Mouse (Mus musculus) liver, embryonic 13.5 days (tissue): Measurements from ENCODE around the gene Nfatc4. TPM values are rescaled to one million over a fixed set of nuclear protein-coding genes. Genes with fewer than 3 reads are reported as not detected.

Experiments used
- ATAC-seq: fragments of 200-750 bp; cut with Nextera tagmentation; 2 replicates; pipeline ENCODE4 v1.8.0; 2017; ENCODE audit warnings: low read depth, mild to moderate bottlenecking, moderate number of reproducible peaks, moderate library complexity
- DNase-seq: peaks from one replicate; pipeline ENCODE4 v3.0.0; 2022
- H3K27ac ChIP-seq: fragments of 300-500 bp; sonication (generic); 2 replicates; pipeline ENCODE4 v1.5.1; 2015; ENCODE audit warnings: moderate library complexity, mild to moderate bottlenecking, inconsistent platforms
- H3K27me3 ChIP-seq: fragments of 300-500 bp; sonication (generic); 2 replicates; pipeline ENCODE4 v1.6.1; 2015; ENCODE audit warnings: mild to moderate bottlenecking, inconsistent platforms
- H3K36me3 ChIP-seq: fragments of 300-500 bp; sonication (generic); 2 replicates; pipeline ENCODE4 v1.6.1; 2015; ENCODE audit warnings: mild to moderate bottlenecking, inconsistent platforms
- H3K4me1 ChIP-seq: fragments of 300-500 bp; sonication (generic); replicated peaks from 2 replicates; pipeline ENCODE4 v1.6.1; 2015; ENCODE audit warnings: inconsistent platforms
- H3K4me2 ChIP-seq: fragments of 300-500 bp; sonication (generic); 2 replicates; pipeline ENCODE4 v1.6.1; 2015; ENCODE audit warnings: inconsistent platforms, mild to moderate bottlenecking, moderate library complexity
- H3K4me3 ChIP-seq: fragments of 300-500 bp; sonication (generic); replicated peaks from 2 replicates; pipeline ENCODE4 v1.5.1; 2015; ENCODE audit warnings: mild to moderate bottlenecking, inconsistent platforms
- H3K9ac ChIP-seq: fragments of 300-500 bp; sonication (generic); 2 replicates; pipeline ENCODE4 v1.6.1; 2015; ENCODE audit warnings: mild to moderate bottlenecking, inconsistent platforms
- H3K9me3 ChIP-seq: fragments of 300-500 bp; sonication (generic); replicated peaks from 2 replicates; pipeline ENCODE4 v1.6.1; 2016; ENCODE audit warnings: inconsistent platforms
- WGBS: fragments of 180-500 bp; shearing (Covaris S2); methylation state at CpG from one replicate; pipeline ENCODE4 v1.1.7; 2015; ENCODE audit not compliant: insufficient replicate concordance; 5-methylcytosine and 5-hydroxymethylcytosine counted together
- polyA plus RNA-seq: library from polyadenylated mRNA; unstranded; fragments of >200 nt; fragmentation: Nextera tagmentation; extraction: Ambion mirVana; gene quantifications from 2 replicates; pipeline ENCODE4 v1.2.1, GENCODE M21; 2015

Nfatc4 gene
- polyA plus RNA-seq, 1 experiment from 2014 or later, result 1.5 TPM

DNA sequence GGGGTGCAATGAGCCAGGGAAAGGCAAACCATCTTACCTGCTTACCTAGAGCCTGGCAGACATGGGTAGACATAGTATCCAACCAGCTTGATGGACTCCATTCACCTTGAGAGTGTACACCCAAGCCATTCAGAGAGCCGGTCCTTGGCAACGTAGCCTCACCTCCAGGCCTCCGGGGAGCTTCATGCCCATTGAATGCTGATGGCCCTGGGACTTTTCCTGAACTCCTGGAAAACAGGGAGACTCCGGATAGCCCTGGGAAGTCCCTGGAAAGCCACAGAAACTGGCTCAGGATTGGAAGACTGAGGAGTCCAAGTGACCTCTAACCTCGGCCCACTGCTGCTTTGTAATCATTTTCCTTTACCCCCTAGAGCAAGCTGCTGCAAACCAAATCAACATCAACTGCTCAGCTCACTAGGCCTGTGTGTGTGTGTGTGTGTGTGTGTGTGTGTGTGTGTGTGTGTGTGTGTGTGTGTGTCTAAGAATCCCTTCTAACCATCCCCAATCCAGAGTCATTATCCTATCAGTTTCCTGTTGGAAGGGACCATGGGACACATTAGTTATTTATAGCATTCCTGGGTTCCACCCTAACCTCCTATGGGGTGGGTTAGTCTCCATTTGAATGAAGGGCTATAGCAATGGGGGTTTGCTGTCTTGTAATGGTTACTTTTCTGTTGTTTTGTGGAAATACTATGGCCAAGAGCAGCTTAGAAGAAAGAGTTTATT is 12.0 kb downstream of the Nfatc4 start:
- WGBS, result 71% methylated on average over 5 of the region's 5 CpGs
- Histone ChIP-seq H3K9ac (no peak overlapping the region), H3K4me1 (no peaks in the 10 kb centered on the region), H3K4me3 (no peak overlapping the region), H3K36me3 (no peaks in the 10 kb centered on the region), H3K9me3 (no peaks in the 10 kb centered on the region), H3K27me3 (peaks cover 20% of the 10 kb centered on the region), H3K4me2 (no peak overlapping the region), H3K27ac (no peak overlapping the region)
- DNase-seq (no peak), ATAC-seq (no peak)

GRCm38 (mm10) chr14:55838312-55838711 is 15.4 kb downstream of the Nfatc4 start:
- H3K36me3 ChIP-seq, result no peaks in the 10 kb centered on the region
- WGBS, result 64% methylated on average over 5 of the region's 5 CpGs
- no peak for DNase-seq
- no peak overlapping the region for H3K4me3 ChIP-seq
- no peak overlapping the region for H3K27ac ChIP-seq
- H3K27me3 ChIP-seq, result 0 out of 2 replicates have a peak, but pooled peaks cover 3% of the 10 kb centered on the region
- no peaks in the 10 kb centered on the region for H3K9me3 ChIP-seq
- no peak overlapping the region for H3K4me2 ChIP-seq
- ATAC-seq, result no peak
- no peak overlapping the region for H3K9ac ChIP-seq
- no peaks in the 10 kb centered on the region for H3K4me1 ChIP-seq

GRCm38 (mm10) chr14:55838740-55839139 is 15.8 kb downstream of the Nfatc4 start:
- ATAC-seq (no peak), DNase-seq (no peak)
- WGBS, result 53% methylated on average over 4 of the region's 4 CpGs

DNA sequence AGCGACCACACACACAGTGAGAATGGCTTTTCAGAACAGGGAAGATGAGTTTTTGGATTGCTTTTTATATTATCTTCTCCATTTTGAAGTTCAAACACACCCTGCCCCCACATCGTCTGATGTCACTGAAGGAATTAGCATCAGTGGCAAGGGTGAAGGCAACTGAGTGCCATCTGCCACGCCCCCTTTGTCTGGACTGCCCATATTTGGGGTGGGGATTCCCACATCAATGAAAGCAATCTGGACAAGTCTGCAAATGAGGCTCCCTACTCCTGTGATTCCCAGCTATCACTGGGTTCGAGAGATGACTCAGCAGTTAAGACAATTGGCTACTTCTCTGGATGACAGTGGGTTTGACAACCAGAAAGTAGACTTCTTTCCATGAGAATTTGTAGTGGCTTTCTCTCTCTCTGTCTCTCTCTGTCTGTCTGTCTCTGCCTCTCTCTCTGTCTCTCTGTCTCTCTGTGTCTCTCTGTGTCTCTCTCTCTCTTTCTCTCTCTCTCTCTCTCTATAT is 18.0 kb downstream of the Nfatc4 start:
- no peak for ATAC-seq
- Histone ChIP-seq H3K27me3 (no peaks in the 10 kb centered on the region), H3K4me2 (no peak overlapping the region), H3K4me3 (no peak overlapping the region), H3K27ac (no peak overlapping the region), H3K36me3 (no peaks in the 10 kb centered on the region), H3K9me3 (no peaks in the 10 kb centered on the region), H3K9ac (no peak overlapping the region), H3K4me1 (0 out of 2 replicates have a peak, but pooled peaks cover 2% of the 10 kb centered on the region)
- WGBS, result 45% methylated on average over 4 of the region's 4 CpGs
- DNase-seq, result no peak

More at GRCm38 (mm10) chr14:55838740-55839139, 15.8 kb downstream of the Nfatc4 start:
- Histone ChIP-seq H3K27me3 (no peaks in the 10 kb centered on the region), H3K4me3 (no peak overlapping the region), H3K4me1 (no peaks in the 10 kb centered on the region), H3K36me3 (no peaks in the 10 kb centered on the region), H3K4me2 (no peak overlapping the region), H3K9me3 (no peaks in the 10 kb centered on the region), H3K27ac (no peak overlapping the region), H3K9ac (no peak overlapping the region)

DNA sequence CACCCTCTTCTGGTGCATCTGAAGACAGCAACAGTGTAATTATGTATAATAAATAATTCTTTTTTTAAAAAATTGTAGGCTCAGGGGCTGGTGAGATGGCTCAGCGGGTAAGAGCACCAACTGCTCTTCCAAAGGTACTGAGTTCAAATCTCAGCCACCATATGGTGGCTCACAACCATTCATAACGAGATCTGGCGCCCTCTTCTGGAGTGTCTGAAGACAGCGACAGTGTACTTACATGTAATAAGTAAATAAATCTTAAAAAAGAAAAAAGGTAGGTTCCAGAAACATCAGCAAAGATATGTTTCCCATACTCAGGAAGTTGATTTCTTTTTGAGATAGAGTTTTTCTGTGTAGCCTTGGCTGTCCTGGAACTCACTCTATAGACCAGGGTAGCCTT is 19.9 kb downstream of the Nfatc4 start:
- H3K4me1 ChIP-seq, result peaks cover 7% of the 10 kb centered on the region; the same call in 1 of the 2 replicates
- 61% methylated on average over 4 of the region's 4 CpGs for WGBS
- no peaks in the 10 kb centered on the region for H3K27me3 ChIP-seq
- no peak overlapping the region for H3K4me2 ChIP-seq
- H3K27ac ChIP-seq, result no peak overlapping the region
- H3K9me3 ChIP-seq, result no peaks in the 10 kb centered on the region
- no peak for DNase-seq
- ATAC-seq, result no peak
- H3K9ac ChIP-seq, result no peak overlapping the region
- H3K4me3 ChIP-seq, result no peak overlapping the region
- H3K36me3 ChIP-seq, result no peaks in the 10 kb centered on the region

GRCm38 (mm10) chr14:55845506-55846294 is 22.8 kb downstream of the Nfatc4 start:
- H3K4me2 ChIP-seq, result no peak overlapping the region

GRCm38 (mm10) chr14:55850885-55851284 is 27.9 kb downstream of the Nfatc4 start:
- Histone ChIP-seq H3K4me2 (no peak overlapping the region), H3K36me3 (no peaks in the 10 kb centered on the region), H3K4me1 (peaks cover 46% of the 10 kb centered on the region), H3K27ac (no peak overlapping the region), H3K9ac (no peak overlapping the region), H3K27me3 (peaks cover 15% of the 10 kb centered on the region), H3K4me3 (no peak overlapping the region), H3K9me3 (no peaks in the 10 kb centered on the region)
- DNase-seq (no peak), ATAC-seq (no peak)
- 32% methylated on average over 6 of the region's 6 CpGs for WGBS

More at GRCm38 (mm10) chr14:55845506-55846294, 22.8 kb downstream of the Nfatc4 start:
- Histone ChIP-seq H3K27ac (no peak overlapping the region), H3K9ac (no peak overlapping the region), H3K4me1 (peaks cover 9% of the 10 kb centered on the region), H3K27me3 (no peaks in the 10 kb centered on the region), H3K4me3 (no peak overlapping the region), H3K36me3 (no peaks in the 10 kb centered on the region), H3K9me3 (no peaks in the 10 kb centered on the region)
- WGBS, result 63% methylated on average over 9 of the region's 9 CpGs
- DNase-seq (no peak), ATAC-seq (no peak)

- peak overlapping the region; percentile 66 for H3K27ac ChIP-seq
- ATAC-seq (peak; percentile 28; the same call in 1 of the 2 replicates), DNase-seq (no peak)
- H3K36me3 ChIP-seq, result no peaks in the 10 kb centered on the region
- H3K9me3 ChIP-seq, result no peaks in the 10 kb centered on the region
- no peak overlapping the region for H3K4me3 ChIP-seq
- peaks cover 15% of the 10 kb centered on the region for H3K27me3 ChIP-seq
- peaks cover 51% of the 10 kb centered on the region for H3K4me1 ChIP-seq
- 26% methylated on average over 11 of the region's 11 CpGs for WGBS
- peak overlapping the region; percentile 70 for H3K4me2 ChIP-seq
- peak overlapping the region; percentile 66 for H3K9ac ChIP-seq
Measured at GRCm38 (mm10) chr14:55852646-55853551, 30.0 kb downstream of the Nfatc4 start.

GRCm38 (mm10) chr14:55853621-55854285 is 30.8 kb downstream of the Nfatc4 start, which contains the start of gene Nynrin:
Gene Nynrin (plus strand): TSS chr14:55854010.
- H3K36me3 ChIP-seq, result no peaks in the 10 kb centered on the region
- DNase-seq, result no peak
- 2% methylated on average over 31 of the region's 33 CpGs for WGBS

DNA sequence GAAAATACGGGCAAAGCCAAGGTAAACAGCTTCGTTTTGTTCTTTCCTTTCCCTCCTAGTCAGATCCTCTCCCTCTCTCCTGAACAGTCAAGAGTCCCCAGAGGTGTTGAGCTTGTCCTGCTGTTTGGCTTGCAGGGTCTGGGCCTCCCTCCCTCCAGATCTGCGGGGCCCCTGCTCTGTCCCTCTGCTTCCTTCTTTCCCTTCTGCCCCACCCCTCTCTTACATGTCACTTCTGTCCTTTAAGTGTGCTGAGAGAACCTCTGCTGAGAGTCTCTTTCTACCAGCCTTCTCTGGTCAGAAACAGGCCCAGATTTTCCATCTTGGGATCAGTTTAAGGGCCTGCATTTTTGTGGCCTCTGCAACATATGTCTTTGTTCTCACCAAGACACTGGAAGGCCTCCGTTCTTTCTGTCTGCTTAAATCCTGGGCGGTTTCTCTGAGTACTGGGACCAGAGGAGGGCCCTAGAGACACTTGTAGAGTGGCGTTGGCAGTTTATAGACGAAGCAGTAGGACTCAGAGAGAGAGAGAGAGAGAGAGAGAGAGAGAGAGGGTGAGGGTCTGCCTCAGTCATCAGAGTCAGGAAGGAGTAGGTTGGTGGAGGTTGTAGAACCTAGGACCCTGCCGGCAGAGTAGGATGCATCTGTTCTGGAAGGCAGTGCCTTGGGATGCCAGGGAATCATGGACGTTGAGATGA is 31.6 kb downstream of the Nfatc4 start:
- H3K9ac ChIP-seq, result peak overlapping the region; percentile 66
- no peaks in the 10 kb centered on the region for H3K9me3 ChIP-seq
- 5% methylated on average over 9 of the region's 9 CpGs for WGBS
- DNase-seq (no peak), ATAC-seq (no peak)
- H3K27me3 ChIP-seq, result peaks cover 15% of the 10 kb centered on the region
- peak overlapping the region; percentile 61 for H3K4me3 ChIP-seq
- H3K4me1 ChIP-seq, result peaks cover 57% of the 10 kb centered on the region
- H3K4me2 ChIP-seq, result peak overlapping the region; percentile 70
- H3K36me3 ChIP-seq, result no peaks in the 10 kb centered on the region
- H3K27ac ChIP-seq, result peak overlapping the region; percentile 66

More at GRCm38 (mm10) chr14:55853621-55854285, 30.8 kb downstream of the Nfatc4 start, which contains the start of gene Nynrin:
- Histone ChIP-seq H3K4me3 (peak within 1 kb of the TSS; percentile 61), H3K27ac (peak within 1 kb of the TSS; percentile 66), H3K4me1 (peaks cover 51% of the 10 kb centered on the region), H3K9me3 (no peaks in the 10 kb centered on the region), H3K9ac (peak within 1 kb of the TSS; percentile 66), H3K4me2 (peak within 1 kb of the TSS; percentile 70), H3K27me3 (peaks cover 15% of the 10 kb centered on the region)
- ATAC-seq, result peak; percentile 69
